Mouse (Mus musculus) ovary, postnatal 36 days (tissue): ENCODE data around the gene Xlr.
"Not testable (repeated sequence)": the region's sequence is repeated elsewhere in the genome, so short reads cannot be mapped to it uniquely, and the experiment has no call there.

ENCODE experiments used
- DNase-seq: peaks from one replicate; pipeline ENCODE4 v3.0.0; 2022; ENCODE audit warnings: low spot score, mixed read lengths

Xlr gene

GRCm38 (mm10) chrX:53797519-53797918 lies at the start of gene Xlr:
Gene Xlr (minus strand): TSS chrX:53797706.
- not testable (repeated sequence) for DNase-seq

GRCm38 (mm10) chrX:53799074-53799473 lies 1.6 kb upstream of the Xlr start:
- DNase-seq, result no peak

GRCm38 (mm10) chrX:53776276-53776675 lies 21.2 kb downstream of the Xlr start, which contains the start of gene Zfp36l3:
Gene Zfp36l3 (minus strand): TSS chrX:53776394.
- DNase-seq, result no peak

DNA sequence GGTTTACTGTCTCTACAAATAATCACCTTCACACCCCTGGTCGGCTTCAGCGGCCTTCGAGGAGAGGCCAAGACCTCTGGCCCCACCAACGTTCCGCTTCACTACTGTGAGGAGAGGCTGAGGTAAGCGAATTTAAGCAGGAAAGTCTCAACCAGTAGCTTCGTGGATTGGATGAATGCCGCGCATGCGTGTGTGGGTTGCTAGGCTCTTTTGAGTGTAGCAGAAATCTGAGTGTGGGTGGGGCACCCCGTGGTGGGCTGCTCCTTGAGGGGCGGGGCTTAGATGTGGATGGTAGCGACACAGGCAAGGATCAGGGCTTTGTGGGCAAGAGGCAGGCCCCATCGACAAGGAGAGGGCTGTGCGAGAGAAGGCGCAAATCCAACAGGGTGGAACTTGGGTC lies 39.8 kb downstream of the Xlr start, which contains the start of gene 1700013H16Rik:
Gene 1700013H16Rik (minus strand): TSS at position 96 of the 400 bp plus-strand sequence.
- no peak for DNase-seq

- DNase-seq, result no peak
These were observed 44.7 kb downstream of the Xlr start for GRCm38 (mm10) chrX:53752851-53753250.

DNA sequence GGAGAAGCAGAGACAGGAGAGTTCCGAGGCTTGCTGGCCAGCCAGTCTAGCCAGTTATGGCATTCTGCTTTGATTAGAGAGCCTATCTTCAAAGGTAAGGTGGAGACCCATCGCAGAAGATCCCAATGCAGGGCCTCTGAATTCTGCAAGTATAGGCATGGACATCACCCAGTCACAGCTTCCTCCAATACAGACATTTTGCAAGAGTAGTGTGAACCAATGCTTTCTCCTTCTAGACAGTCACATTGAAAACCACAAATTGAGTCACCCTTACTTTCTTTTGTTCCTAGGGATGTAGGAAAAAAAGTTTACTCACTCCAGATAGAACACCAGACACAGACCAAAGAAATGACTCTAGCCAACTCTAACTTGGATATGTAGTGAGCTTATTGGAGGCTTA lies 68.5 kb downstream of the Xlr start:
- DNase-seq, result no peak
